In the genomic region with DNA sequence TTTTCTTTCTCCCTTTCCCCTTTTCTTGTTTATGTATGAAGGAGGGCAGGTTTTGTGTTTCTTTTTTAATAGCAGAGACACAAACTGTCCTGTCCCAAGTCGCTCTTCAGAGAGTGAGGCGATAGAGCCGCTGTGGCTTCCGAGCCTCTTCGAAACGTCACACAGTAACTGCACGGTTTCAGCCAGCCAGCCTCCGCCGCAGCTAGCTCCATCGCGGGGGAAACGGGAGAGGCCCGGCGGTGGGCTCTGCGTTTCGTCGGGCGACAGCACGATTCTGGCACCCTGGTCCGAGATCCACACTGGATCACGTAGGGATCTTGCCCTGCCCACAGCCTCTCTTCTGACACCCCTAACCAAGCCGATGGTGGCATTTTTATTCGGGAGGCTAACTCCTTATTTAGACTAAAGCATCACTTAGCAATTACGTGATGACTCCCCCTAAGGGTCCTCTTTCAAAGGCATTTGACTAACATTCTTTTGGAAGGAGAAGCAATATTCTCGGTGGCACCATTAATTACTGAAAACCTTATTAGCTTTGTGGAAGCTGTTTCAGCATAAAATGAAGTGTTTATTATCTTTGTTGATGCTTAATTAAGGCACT, we compare ENCODE assay signal across 8 mouse cellular contexts. TPM values are rescaled to one million over a fixed set of nuclear protein-coding genes. Genes with fewer than 3 reads are reported as not detected.
DNase-seq lines count a peak whose midpoint lies in the region; ATAC-seq lines count a peak whose summit lies in the region.

No protein-coding gene starts in this region.

- peak; percentile 21 for DNase-seq in ES-CJ7 (ENCODE audit: low read depth, low spot score)
- DNase-seq in brain, adult 2 months (ENCODE audit: low read depth, low spot score), result peak; percentile 64
- peak; percentile 60 for DNase-seq in heart, postnatal 4 days
- peak; percentile 39 to 47 for DNase-seq in layer of hippocampus, postnatal 25 days (ENCODE audit: extremely low spot score in 1 of 2, low spot score in 1 of 2)
- peak; percentile 56 for DNase-seq in lung, postnatal 10 days
- peak; percentile 31 for DNase-seq in ovary, postnatal 10 days (ENCODE audit: low spot score)
- DNase-seq in thymus, postnatal 4 days, result peak; percentile 76

- ATAC-seq in erythroid progenitor cell, adult 5-6 weeks (replicated peaks; ENCODE audit: low FRiP score, poor library complexity, severe bottlenecking), result peak; percentile 62

RNA-seq across cellular contexts. Expression of a gene that starts 0.6 kb away (rescaled TPM):
- 1.4 and 2.1 TPM in 2 replicates for total RNA-seq in erythroid progenitor cell, adult 5-6 weeks (2015; ENCODE audit: low replicate concordance)
- total RNA-seq in erythroid progenitor cell, adult 5-6 weeks (2017; ENCODE audit: low replicate concordance), result 1.1 and 2.8 TPM in 2 replicates
- 10 to 100 TPM; 28.9 to 33.1 TPM for total RNA-seq in heart, postnatal 4 days (2021)
- 10 to 100 TPM; 28.9 to 33.5 TPM for total RNA-seq in layer of hippocampus, postnatal 25 days (2021)

RNA-seq across cellular contexts. Expression of a gene that starts 59.6 kb away (rescaled TPM):
- total RNA-seq in erythroid progenitor cell, adult 5-6 weeks (2015; ENCODE audit: low replicate concordance), result 34.4 and 42.5 TPM in 2 replicates
- total RNA-seq in erythroid progenitor cell, adult 5-6 weeks (2017; ENCODE audit: low replicate concordance), result 43.0 and 73.8 TPM in 2 replicates
- 10 to 100 TPM; 27.7 to 28.8 TPM for total RNA-seq in heart, postnatal 4 days (2021)
- 10 to 100 TPM; 34.5 to 41.6 TPM for total RNA-seq in layer of hippocampus, postnatal 25 days (2021)

RNA-seq across cellular contexts. Expression of a gene that starts 59.8 kb away (rescaled TPM):
- 18.0 and 20.1 TPM in 2 replicates for total RNA-seq in erythroid progenitor cell, adult 5-6 weeks (2015; ENCODE audit: low replicate concordance)
- total RNA-seq in erythroid progenitor cell, adult 5-6 weeks (2017; ENCODE audit: low replicate concordance), result 16.4 and 31.6 TPM in 2 replicates
- 1 to 10 TPM; 8.4 to 9.7 TPM for total RNA-seq in heart, postnatal 4 days (2021)
- 1 to 10 TPM; 5.1 to 6.8 TPM for total RNA-seq in layer of hippocampus, postnatal 25 days (2021)

Comparison
In these comparisons a context has a peak if more than half of its experiments do, and no peak if none do; other contexts are left out.
1. Peak in every context shown above with its lines: DNase-seq and ATAC-seq.
2. DNase-seq: peak in every context shown above with its lines; median percentile 76 in thymus, postnatal 4 days; 64 in brain, adult 2 months; 60 in heart, postnatal 4 days; 56 in lung, postnatal 10 days; 43 in layer of hippocampus, postnatal 25 days; 31 in ovary, postnatal 10 days; 21 in ES-CJ7.
3. RNA of a gene that starts 0.6 kb away (total RNA-seq): 28.9 to 33.5 TPM in layer of hippocampus, postnatal 25 days and 28.9 to 33.1 TPM in heart, postnatal 4 days; 1.1 to 2.8 TPM in erythroid progenitor cell, adult 5-6 weeks; every median in the first group is over 4 times any median in the second.